Mouse (Mus musculus) lung, embryonic 14.5 days (tissue): ENCODE measurements at regions not wholly inside any gene's neighbourhood (a gene's known extent, or its start where the extent isn't known, plus 50 kb on each side); places are given as distances from the start of the nearest gene placed in this dataset.

Source experiments
- ATAC-seq: fragments of 200-750 bp; cut with Nextera tagmentation; 2 replicates; pipeline ENCODE4 v1.8.0; 2017; ENCODE audit warnings: mild to moderate bottlenecking, moderate TSS enrichment, moderate library complexity; ENCODE audit not compliant: insufficient read depth
- DNase-seq: peaks from one replicate; pipeline ENCODE4 v3.0.0-alpha.2; 2015
- H3K27ac ChIP-seq: fragments of 300-500 bp; sonication (generic); 2 replicates; pipeline ENCODE4 v1.5.1; 2014; ENCODE audit warnings: low read depth, mild to moderate bottlenecking, moderate library complexity
- H3K27me3 ChIP-seq: fragments of 300-500 bp; sonication (generic); 2 replicates; pipeline ENCODE4 v1.6.1; 2014; ENCODE audit warnings: low read length, control low read depth; ENCODE audit not compliant: insufficient read depth
- H3K36me3 ChIP-seq: fragments of 300-500 bp; sonication (generic); 2 replicates; pipeline ENCODE4 v1.6.1; 2014; ENCODE audit warnings: control low read depth; ENCODE audit not compliant: insufficient read depth
- H3K4me1 ChIP-seq: fragments of 300-500 bp; sonication (generic); 2 replicates; pipeline ENCODE4 v1.6.1; 2014; ENCODE audit warnings: antibody characterized with exemption, control low read depth; ENCODE audit not compliant: insufficient read depth
- H3K4me2 ChIP-seq: fragments of 300-500 bp; sonication (generic); 2 replicates; pipeline ENCODE4 v1.6.1; 2014; ENCODE audit warnings: mild to moderate bottlenecking
- H3K4me3 ChIP-seq: fragments of 300-500 bp; sonication (generic); 2 replicates; pipeline ENCODE4 v1.5.1; 2014; ENCODE audit warnings: low read depth, low read length
- H3K9ac ChIP-seq: fragments of 300-500 bp; sonication (generic); 2 replicates; pipeline ENCODE4 v1.6.1; 2014
- H3K9me3 ChIP-seq: fragments of 300-500 bp; sonication (generic); 2 replicates; pipeline ENCODE4 v1.6.1; 2016; ENCODE audit warnings: low read depth, low read length, control low read depth
- CTCF ChIP-seq: IDR thresholded peaks from 2 replicates; pipeline ENCODE4 v1.5.1; 2016; ENCODE audit warnings: antibody characterized with exemption, low read depth
- WGBS: fragments of 180-500 bp; shearing (Covaris S2); extraction: QIAGEN DNeasy Blood & Tissue Kit; methylation state at CpG from one replicate; pipeline ENCODE4 v1.1.7; 2014; 5-methylcytosine and 5-hydroxymethylcytosine counted together

- Histone ChIP-seq H3K4me2 (no peak overlapping the region), H3K9me3 (no peaks in the 10 kb centered on the region), H3K36me3 (no peaks in the 10 kb centered on the region), H3K4me1 (no peaks in the 10 kb centered on the region), H3K9ac (no peak overlapping the region), H3K4me3 (no peak overlapping the region), H3K27me3 (no peaks in the 10 kb centered on the region), H3K27ac (no peak overlapping the region)
- DNase-seq: no peak
- no peak for ATAC-seq
- 77% methylated on average over 2 of the region's 2 CpGs for WGBS
- no peak for TF ChIP-seq CTCF
Measured at GRCm38 (mm10) chr1:34709089-34709488, 129.6 kb downstream of the Amer3 start.

GRCm38 (mm10) chr1:34722674-34723073 is 120.2 kb downstream of the Fam168b start:
- TF ChIP-seq CTCF: no peak
- H3K27ac ChIP-seq: no peak overlapping the region
- H3K27me3 ChIP-seq: no peaks in the 10 kb centered on the region
- no peak for DNase-seq
- no peaks in the 10 kb centered on the region for H3K9me3 ChIP-seq
- no peak overlapping the region for H3K9ac ChIP-seq
- no peak overlapping the region for H3K4me3 ChIP-seq
- no peak for ATAC-seq
- H3K4me2 ChIP-seq: no peak overlapping the region
- no peaks in the 10 kb centered on the region for H3K36me3 ChIP-seq
- no peaks in the 10 kb centered on the region for H3K4me1 ChIP-seq
- WGBS: 48% methylated on average over 5 of the region's 5 CpGs

GRCm38 (mm10) chr1:34732156-34732555 is 110.7 kb downstream of the Fam168b start:
- Histone ChIP-seq H3K27me3 (no peaks in the 10 kb centered on the region), H3K4me2 (no peak overlapping the region), H3K4me1 (no peaks in the 10 kb centered on the region), H3K9me3 (no peaks in the 10 kb centered on the region), H3K4me3 (no peak overlapping the region), H3K27ac (no peak overlapping the region), H3K36me3 (no peaks in the 10 kb centered on the region), H3K9ac (no peak overlapping the region)
- WGBS: 42% methylated on average over 7 of the region's 7 CpGs
- DNase-seq (no peak), ATAC-seq (no peak)
- TF ChIP-seq CTCF: no peak

- H3K36me3 ChIP-seq: no peaks in the 10 kb centered on the region
- no peaks in the 10 kb centered on the region for H3K9me3 ChIP-seq
- no peaks in the 10 kb centered on the region for H3K27me3 ChIP-seq
- ATAC-seq: no peak
- WGBS: 68% methylated on average over 17 of the region's 17 CpGs
- H3K4me1 ChIP-seq: no peaks in the 10 kb centered on the region
- DNase-seq: no peak
- H3K4me3 ChIP-seq: no peak overlapping the region
- H3K4me2 ChIP-seq: no peak overlapping the region
- no peak overlapping the region for H3K27ac ChIP-seq
- no peak overlapping the region for H3K9ac ChIP-seq
- no peak for TF ChIP-seq CTCF
Measured at GRCm38 (mm10) chr1:34733026-34733913, 109.6 kb downstream of the Fam168b start.

GRCm38 (mm10) chr1:34738386-34739067 is 104.3 kb downstream of the Fam168b start:
- no peak overlapping the region for H3K4me2 ChIP-seq
- no peak overlapping the region for H3K27ac ChIP-seq
- H3K4me1 ChIP-seq: no peaks in the 10 kb centered on the region
- H3K36me3 ChIP-seq: no peaks in the 10 kb centered on the region
- no peaks in the 10 kb centered on the region for H3K27me3 ChIP-seq
- H3K9me3 ChIP-seq: no peaks in the 10 kb centered on the region
- no peak overlapping the region for H3K4me3 ChIP-seq
- H3K9ac ChIP-seq: no peak overlapping the region
- ATAC-seq: peak; percentile 75; the same call in 1 of the 2 replicates
- WGBS: 28% methylated on average over 14 of the region's 14 CpGs
- TF ChIP-seq CTCF: peak; percentile 80
- DNase-seq: peak; percentile 80

- WGBS: 53% methylated on average over 4 of the region's 4 CpGs
- TF ChIP-seq CTCF: no peak
- Histone ChIP-seq H3K27ac (no peak overlapping the region), H3K4me2 (no peak overlapping the region), H3K4me1 (no peaks in the 10 kb centered on the region), H3K36me3 (no peaks in the 10 kb centered on the region), H3K4me3 (no peak overlapping the region), H3K9ac (no peak overlapping the region), H3K27me3 (no peaks in the 10 kb centered on the region), H3K9me3 (no peaks in the 10 kb centered on the region)
- DNase-seq (no peak), ATAC-seq (no peak)
Measured at GRCm38 (mm10) chr1:34739621-34740020, 103.2 kb downstream of the Fam168b start.

GRCm38 (mm10) chr1:34740891-34741290 is 102.0 kb downstream of the Fam168b start:
- no peak overlapping the region for H3K4me3 ChIP-seq
- H3K9ac ChIP-seq: no peak overlapping the region
- no peak for TF ChIP-seq CTCF
- H3K9me3 ChIP-seq: no peaks in the 10 kb centered on the region
- no peaks in the 10 kb centered on the region for H3K4me1 ChIP-seq
- no peak for ATAC-seq
- WGBS: 54% methylated on average over 7 of the region's 7 CpGs
- no peaks in the 10 kb centered on the region for H3K27me3 ChIP-seq
- H3K36me3 ChIP-seq: no peaks in the 10 kb centered on the region
- no peak for DNase-seq
- H3K4me2 ChIP-seq: no peak overlapping the region
- no peak overlapping the region for H3K27ac ChIP-seq
